In genomic region chr9:77622874-77623273, GRCm38 (mm10) we compare ENCODE assay signal across 14 mouse cellular contexts. TPM values are rescaled to one million over a fixed set of nuclear protein-coding genes. Genes with fewer than 3 reads are reported as not detected.
DNase-seq lines count a peak whose midpoint lies in the region; ATAC-seq lines count a peak whose summit lies in the region.
"Had no signal": no experiment of that assay in that cellular context is flagged by ENCODE, and none has a peak within 500 bp of the region (broad histone marks: within the 10 kb centered on the region; RNA-seq: fewer than 3 reads in every experiment).

No protein-coding gene starts in this region.

- H3K4me3 ChIP-seq in forebrain, embryonic 13.5 days = no peak overlapping the region
- no peak overlapping the region for H3K4me3 ChIP-seq in forebrain, embryonic 10.5 days
- H3K4me3 ChIP-seq in hindbrain, embryonic 16.5 days (ENCODE audit: low read length) = no peak overlapping the region
- H3K4me3 ChIP-seq in hindbrain, embryonic 13.5 days = no peak overlapping the region
- no peak overlapping the region for H3K4me3 ChIP-seq in neural tube, embryonic 11.5 days (ENCODE audit: low read depth, low read length)
- H3K4me3 ChIP-seq: embryonic facial prominence, embryonic 15.5 days; limb, embryonic 13.5 days had no signal

- 4% methylated on average over 1 of the region's 1 CpGs for WGBS in forebrain, embryonic 13.5 days
- WGBS in forebrain, embryonic 10.5 days = 29% methylated on average over 1 of the region's 1 CpGs
- WGBS in hindbrain, embryonic 16.5 days = 10% methylated on average over 1 of the region's 1 CpGs
- 10% methylated on average over 1 of the region's 1 CpGs for WGBS in hindbrain, embryonic 13.5 days
- WGBS in neural tube, embryonic 11.5 days = 22% methylated on average over 1 of the region's 1 CpGs

- no peak overlapping the region for H3K4me2 ChIP-seq in forebrain, embryonic 13.5 days
- no peak overlapping the region for H3K4me2 ChIP-seq in hindbrain, embryonic 16.5 days (ENCODE audit: low read length)
- H3K4me2 ChIP-seq in hindbrain, embryonic 13.5 days = no peak overlapping the region
- H3K4me2 ChIP-seq in neural tube, embryonic 11.5 days (ENCODE audit: low read depth) = no peak overlapping the region
- H3K4me2 ChIP-seq: embryonic facial prominence, embryonic 15.5 days; limb, embryonic 13.5 days had no signal

- H3K4me1 ChIP-seq in forebrain, embryonic 13.5 days = peaks cover 6% of the 10 kb centered on the region; the same call in 1 of the 2 replicates
- H3K4me1 ChIP-seq in forebrain, embryonic 10.5 days = peaks cover 8% of the 10 kb centered on the region
- no peaks in the 10 kb centered on the region for H3K4me1 ChIP-seq in hindbrain, embryonic 16.5 days (ENCODE audit: control insufficient read depth, insufficient read depth, low read depth, low read length)
- no peaks in the 10 kb centered on the region for H3K4me1 ChIP-seq in hindbrain, embryonic 13.5 days (replicated peaks)
- no peaks in the 10 kb centered on the region for H3K4me1 ChIP-seq in neural tube, embryonic 11.5 days (ENCODE audit: control insufficient read depth, insufficient read depth, low read length)
- H3K4me1 ChIP-seq: embryonic facial prominence, embryonic 15.5 days; limb, embryonic 13.5 days had no signal

- no peaks in the 10 kb centered on the region for H3K27me3 ChIP-seq in forebrain, embryonic 13.5 days
- no peaks in the 10 kb centered on the region for H3K27me3 ChIP-seq in forebrain, embryonic 10.5 days (ENCODE audit: poor library complexity, severe bottlenecking)
- H3K27me3 ChIP-seq in hindbrain, embryonic 16.5 days (replicated peaks; ENCODE audit: control insufficient read depth, insufficient read depth, low read length) = no peaks in the 10 kb centered on the region
- no peaks in the 10 kb centered on the region for H3K27me3 ChIP-seq in hindbrain, embryonic 13.5 days
- H3K27me3 ChIP-seq in neural tube, embryonic 11.5 days (ENCODE audit: control insufficient read depth, insufficient read depth, low read length) = no peaks in the 10 kb centered on the region
- H3K27me3 ChIP-seq: CH12.LX; embryonic facial prominence, embryonic 15.5 days; limb, embryonic 13.5 days; Patski had no signal

- H3K9me3 ChIP-seq in forebrain, embryonic 13.5 days (replicated peaks) = no peaks in the 10 kb centered on the region
- H3K9me3 ChIP-seq in forebrain, embryonic 10.5 days = no peaks in the 10 kb centered on the region
- no peaks in the 10 kb centered on the region for H3K9me3 ChIP-seq in hindbrain, embryonic 16.5 days (ENCODE audit: control insufficient read depth, low read length)
- no peaks in the 10 kb centered on the region for H3K9me3 ChIP-seq in hindbrain, embryonic 13.5 days
- H3K9me3 ChIP-seq in neural tube, embryonic 11.5 days (ENCODE audit: control insufficient read depth, low read length) = no peaks in the 10 kb centered on the region
- H3K9me3 ChIP-seq: embryonic facial prominence, embryonic 15.5 days had no signal

- no peaks in the 10 kb centered on the region for H3K36me3 ChIP-seq in forebrain, embryonic 13.5 days (ENCODE audit: poor library complexity, severe bottlenecking)
- no peaks in the 10 kb centered on the region for H3K36me3 ChIP-seq in forebrain, embryonic 10.5 days (replicated peaks)
- no peaks in the 10 kb centered on the region for H3K36me3 ChIP-seq in hindbrain, embryonic 16.5 days (ENCODE audit: control insufficient read depth, insufficient read depth, low read length)
- H3K36me3 ChIP-seq in hindbrain, embryonic 13.5 days = no peaks in the 10 kb centered on the region
- H3K36me3 ChIP-seq in neural tube, embryonic 11.5 days (ENCODE audit: control insufficient read depth, insufficient read depth, low read length) = no peaks in the 10 kb centered on the region
- H3K36me3 ChIP-seq: embryonic facial prominence, embryonic 15.5 days; limb, embryonic 13.5 days had no signal

- H3K27ac ChIP-seq in forebrain, embryonic 13.5 days = no peak overlapping the region
- no peak overlapping the region for H3K27ac ChIP-seq in forebrain, embryonic 10.5 days
- H3K27ac ChIP-seq in hindbrain, embryonic 16.5 days (ENCODE audit: low read depth, low read length) = no peak overlapping the region
- H3K27ac ChIP-seq in hindbrain, embryonic 13.5 days = no peak overlapping the region
- H3K27ac ChIP-seq in neural tube, embryonic 11.5 days (ENCODE audit: low read depth, low read length) = no peak overlapping the region
- H3K27ac ChIP-seq: embryonic facial prominence, embryonic 15.5 days; limb, embryonic 13.5 days had no signal

- peak; percentile 70 for ATAC-seq in forebrain, embryonic 13.5 days
- ATAC-seq in hindbrain, embryonic 16.5 days = peak; percentile 82
- ATAC-seq in hindbrain, embryonic 13.5 days (ENCODE audit: low FRiP score) = no peak
- ATAC-seq in neural tube, embryonic 11.5 days (ENCODE audit: insufficient read depth, low FRiP score, low TSS enrichment) = no peak
- ATAC-seq: Patski had no signal

- no peak overlapping the region for H3K9ac ChIP-seq in forebrain, embryonic 13.5 days
- H3K9ac ChIP-seq in hindbrain, embryonic 16.5 days (ENCODE audit: low read depth, low read length) = no peak overlapping the region
- H3K9ac ChIP-seq in hindbrain, embryonic 13.5 days = no peak overlapping the region
- no peak overlapping the region for H3K9ac ChIP-seq in neural tube, embryonic 11.5 days (ENCODE audit: low read length)
- H3K9ac ChIP-seq: embryonic facial prominence, embryonic 15.5 days; limb, embryonic 13.5 days had no signal

- DNase-seq in forebrain, embryonic 10.5 days (ENCODE audit: extremely low spot score, low spot score) = no peak
- peak; percentile 15 for DNase-seq in neural tube, embryonic 11.5 days (ENCODE audit: low spot score)
- DNase-seq in neural tube, embryonic 10.5 days (ENCODE audit: extremely low spot score, low spot score) = no peak
- DNase-seq in ovary, adult 18-20 months (ENCODE audit: low spot score) = no peak
- no peak for DNase-seq in thymus, postnatal 25 days
- DNase-seq: cerebellum, adult 18-20 months had no signal

RNA-seq across cellular contexts. Expression of gene Klhl31, which starts 13.4 kb away (rescaled TPM):
- 0.03 and 0.06 TPM in 2 replicates for polyA plus RNA-seq in forebrain, embryonic 13.5 days (2015; fragmentation: Nextera tagmentation; extraction: Ambion mirVana)
- polyA plus RNA-seq in forebrain, embryonic 10.5 days (2016; fragmentation: Nextera tagmentation; extraction: Ambion mirVana) = 0.20 and 0.22 TPM in 2 replicates
- polyA plus RNA-seq in hindbrain, embryonic 16.5 days (2015; fragmentation: Nextera tagmentation; extraction: Ambion mirVana) = 0.34 and 1.5 TPM in 2 replicates
- polyA plus RNA-seq in hindbrain, embryonic 13.5 days (2015; fragmentation: Nextera tagmentation; extraction: Ambion mirVana) = 0.17 and 0.48 TPM in 2 replicates
- polyA plus RNA-seq in neural tube, embryonic 11.5 days (2014; fragmentation: Nextera tagmentation; extraction: Ambion mirVana) = 3.5 and 4.0 TPM in 2 replicates
- polyA plus RNA-seq: large intestine, adult 2 months had no signal

Comparison
In these comparisons a context has a peak if more than half of its experiments do, and no peak if none do; other contexts are left out.
1. ATAC-seq: peak in forebrain, embryonic 13.5 days (single experiment) and hindbrain, embryonic 16.5 days (single experiment); none in hindbrain, embryonic 13.5 days (single experiment) and neural tube, embryonic 11.5 days (single experiment).